Mouse (Mus musculus) skeletal muscle tissue, adult 2 months (tissue): ENCODE measurements around the gene Serpinb6a.

Experiments used
- DNase-seq: peaks from one replicate; pipeline ENCODE4 v3.0.0-alpha.2; 2012; ENCODE audit warnings: low read depth, low spot score

Serpinb6a gene

GRCm38 (mm10) chr13:34002058-34003006 is at the start of gene Serpinb6a, which contains the start of gene Ripk1:
Gene Serpinb6a, minus strand, starts transcription at chr13:34002794.
Gene Ripk1, plus strand, starts transcription at chr13:34002363.
- DNase-seq, result peak; percentile 74

GRCm38 (mm10) chr13:34051692-34052091 is 49.1 kb upstream of the Serpinb6a start:
- peak; percentile 21 for DNase-seq

GRCm38 (mm10) chr13:34050479-34050878 is 47.9 kb upstream of the Serpinb6a start:
- no peak for DNase-seq

- no peak for DNase-seq
These were observed 44.9 kb upstream of the Serpinb6a start for GRCm38 (mm10) chr13:34047526-34047925.

- peak; percentile 71 for DNase-seq
These were observed 43.9 kb upstream of the Serpinb6a start for GRCm38 (mm10) chr13:34046421-34047012.

GRCm38 (mm10) chr13:34045511-34046249 is 43.1 kb upstream of the Serpinb6a start:
- DNase-seq, result no peak

DNA sequence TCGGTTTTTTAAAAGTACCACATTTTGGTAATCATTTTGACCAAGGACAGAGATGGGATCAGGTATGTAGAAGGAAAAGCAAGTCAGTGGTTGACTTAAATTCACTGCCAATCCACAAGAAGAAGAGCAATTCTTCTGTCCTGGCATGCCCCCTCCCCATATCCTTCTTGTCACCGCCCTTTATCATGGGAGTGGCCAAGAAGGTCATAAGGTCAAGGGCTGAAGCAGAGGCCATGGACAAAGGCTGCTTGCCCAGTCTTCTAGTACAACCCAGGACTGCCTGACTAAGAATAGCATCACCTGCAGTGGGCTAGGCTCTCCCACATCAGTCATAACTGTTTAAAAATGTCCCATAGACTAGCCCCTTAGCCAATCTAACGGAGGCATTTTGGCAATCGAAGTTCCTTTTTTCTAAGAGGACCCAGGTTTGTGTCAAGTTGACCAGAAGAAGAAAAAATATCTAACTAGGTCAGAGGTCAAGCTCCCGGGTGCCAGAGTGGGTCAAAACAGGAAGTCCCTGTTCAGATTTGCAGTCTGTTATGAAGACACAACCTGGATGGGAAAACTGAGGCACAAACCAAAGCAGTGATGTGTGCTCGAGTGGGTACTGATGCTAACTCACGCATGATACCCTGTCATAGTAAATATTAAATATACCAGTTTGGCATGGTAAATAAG is 41.3 kb upstream of the Serpinb6a start:
- no peak for DNase-seq

DNA sequence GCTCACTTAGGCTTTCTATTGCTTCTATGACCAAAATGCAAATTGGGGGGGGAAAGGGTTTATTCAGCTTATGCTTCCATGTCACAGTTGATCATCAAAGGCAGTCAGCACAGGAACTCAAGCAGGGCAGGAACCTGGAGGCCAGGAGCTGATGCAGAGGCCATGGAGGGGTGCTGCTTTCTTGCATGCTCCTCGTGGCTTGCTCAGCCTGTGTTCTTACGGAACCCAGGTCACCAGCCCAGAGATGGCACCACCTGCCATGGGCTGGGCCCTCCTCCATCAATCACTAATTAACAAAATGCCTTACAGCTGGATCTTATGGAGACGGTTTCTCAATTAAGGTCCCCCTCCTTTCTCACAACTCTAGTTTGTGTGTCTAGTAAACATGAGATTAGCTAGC is 37.5 kb upstream of the Serpinb6a start:
- DNase-seq, result no peak

GRCm38 (mm10) chr13:34038901-34039341 is 36.3 kb upstream of the Serpinb6a start:
- DNase-seq, result no peak

GRCm38 (mm10) chr13:34038056-34038432 is 35.5 kb upstream of the Serpinb6a start:
- no peak for DNase-seq

DNA sequence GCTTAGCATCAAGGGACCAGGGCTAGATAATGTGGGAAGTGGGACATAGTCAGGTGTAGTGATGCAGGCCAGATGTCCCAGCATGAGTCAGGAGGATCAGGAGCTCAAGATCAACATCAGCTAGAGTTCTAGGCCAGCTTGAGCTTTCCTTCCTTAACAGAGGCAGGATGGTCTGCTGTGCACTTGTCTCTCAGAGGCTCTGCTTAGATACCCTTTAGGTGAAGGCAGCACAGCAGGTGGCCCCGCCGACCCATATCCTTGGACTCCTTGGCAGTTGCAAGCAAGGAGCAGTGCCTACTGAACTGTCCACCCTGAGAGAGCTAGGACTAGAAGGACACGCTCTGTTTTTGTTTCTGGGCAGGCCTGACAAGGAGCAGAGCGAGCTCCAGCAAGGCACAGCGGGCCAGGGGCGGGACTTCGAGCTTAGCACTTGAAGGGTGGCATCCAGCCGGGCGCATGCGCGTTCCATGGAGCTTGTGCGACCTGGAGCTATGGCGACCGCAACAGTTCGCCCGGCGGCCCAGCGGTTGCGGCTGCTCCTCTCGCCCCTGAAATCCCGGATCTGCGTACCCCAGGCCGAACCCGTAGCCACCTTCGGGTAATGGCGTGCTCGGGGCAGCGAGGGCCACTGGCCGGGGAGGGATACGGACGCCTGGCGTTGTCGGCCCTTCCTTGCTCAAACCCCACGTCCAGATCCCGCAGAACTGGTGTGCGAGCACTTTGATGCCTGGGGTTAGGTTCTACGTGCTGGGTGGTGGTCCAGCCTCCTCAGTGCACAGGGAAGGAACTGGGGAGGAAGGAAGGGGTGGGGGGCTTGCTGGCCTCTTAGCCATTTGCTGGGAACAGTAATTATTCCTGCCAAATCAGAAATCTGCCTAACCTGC is 34.8 kb upstream of the Serpinb6a start, which contains the start of gene Bphl:
TSS of gene Bphl (plus strand) at position 426 of the 884 bp plus-strand sequence.
- peak; percentile 94 for DNase-seq

DNA sequence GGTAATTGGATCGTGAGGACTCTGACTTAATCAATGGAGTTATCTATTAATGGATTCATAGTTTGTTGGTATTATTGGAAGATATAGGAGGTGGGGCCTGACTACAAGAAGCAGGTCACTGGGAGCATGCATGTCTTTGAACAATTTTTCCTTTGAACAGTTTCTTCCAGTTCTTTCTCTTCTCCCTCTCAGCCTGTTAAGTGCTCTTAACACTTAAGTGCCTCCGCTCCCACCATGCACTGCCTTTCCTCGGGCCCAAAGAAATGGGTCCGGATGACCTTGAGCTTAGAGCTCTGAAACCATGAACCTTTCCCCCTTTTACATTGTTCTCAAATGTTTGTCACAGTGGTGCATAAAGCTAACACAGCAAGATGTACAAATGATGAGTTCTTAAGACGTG is 34.1 kb upstream of the Serpinb6a start:
- no peak for DNase-seq

DNA sequence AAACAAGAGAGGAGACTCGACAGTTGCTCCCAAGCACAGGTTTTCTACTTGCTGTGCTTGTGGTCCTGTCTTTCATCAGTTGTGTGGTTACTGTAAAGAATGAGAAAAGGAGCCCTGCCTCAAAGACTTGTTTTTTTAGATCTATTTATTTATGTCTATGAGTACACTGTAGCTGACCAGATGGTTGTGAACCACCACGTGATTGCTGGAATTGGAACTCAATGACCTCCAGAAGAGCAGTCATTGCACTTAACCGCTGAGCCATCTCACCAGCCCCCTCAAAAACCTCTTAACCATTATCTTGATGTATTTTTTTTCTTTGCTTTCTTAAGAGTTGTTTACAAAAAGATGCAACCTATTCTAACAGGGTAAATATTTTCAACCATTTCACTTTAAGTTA is 32.8 kb upstream of the Serpinb6a start:
- no peak for DNase-seq

DNA sequence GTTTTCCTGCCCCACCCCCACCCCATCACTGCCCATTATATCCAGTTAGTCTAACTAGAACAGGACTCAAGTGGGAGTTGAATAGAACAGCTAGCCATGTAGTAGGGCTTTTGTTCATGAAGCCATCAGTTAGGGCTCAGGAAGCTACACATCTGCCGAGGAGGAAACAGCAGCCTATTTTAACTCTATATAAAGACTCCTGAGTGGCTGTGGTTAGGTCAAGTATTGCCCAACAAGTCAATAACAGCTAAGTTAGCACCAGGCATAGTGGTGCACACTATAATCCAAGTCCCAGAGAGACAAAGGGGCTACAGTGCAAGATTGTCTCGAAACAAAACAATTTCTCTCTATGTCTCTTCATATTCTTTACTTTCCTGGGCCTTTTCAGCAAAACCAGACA is 29.4 kb upstream of the Serpinb6a start:
- DNase-seq, result no peak

GRCm38 (mm10) chr13:34021998-34022397 is 19.4 kb upstream of the Serpinb6a start:
- DNase-seq, result no peak

- DNase-seq, result no peak
These were observed 15.9 kb upstream of the Serpinb6a start for GRCm38 (mm10) chr13:34018521-34018920.

DNA sequence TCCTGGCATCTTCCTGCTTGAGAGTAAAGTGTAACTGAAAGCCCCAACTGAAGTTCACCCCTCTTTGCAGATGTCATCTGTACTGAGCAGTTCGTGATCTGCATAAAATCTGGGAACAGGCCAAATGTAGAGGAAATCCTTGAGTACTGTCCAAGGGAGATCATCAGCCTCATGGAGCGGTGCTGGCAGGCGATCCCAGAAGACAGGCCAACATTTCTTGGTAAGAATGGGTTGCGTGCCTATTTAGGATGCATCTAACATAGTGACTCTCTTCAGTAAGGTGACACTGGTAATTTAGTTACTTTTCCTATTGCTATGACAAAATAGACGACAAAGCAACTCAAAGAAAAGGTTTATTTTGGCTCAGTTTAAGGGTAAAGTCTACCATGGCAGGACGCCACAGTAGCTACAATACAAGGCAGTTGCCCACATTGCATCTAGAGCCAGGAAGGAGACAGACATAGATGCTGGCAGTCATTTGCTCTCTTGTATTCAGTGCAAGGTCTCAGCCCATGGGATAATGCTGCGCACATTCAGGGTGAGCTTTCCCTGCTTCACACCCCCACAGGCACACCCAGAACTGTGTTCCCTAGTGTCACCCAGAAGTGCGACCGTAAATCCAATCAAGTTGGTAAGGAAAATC is 14.5 kb upstream of the Serpinb6a start:
- no peak for DNase-seq

- DNase-seq, result no peak
These were observed 4.6 kb upstream of the Serpinb6a start for GRCm38 (mm10) chr13:34007234-34007633.

DNA sequence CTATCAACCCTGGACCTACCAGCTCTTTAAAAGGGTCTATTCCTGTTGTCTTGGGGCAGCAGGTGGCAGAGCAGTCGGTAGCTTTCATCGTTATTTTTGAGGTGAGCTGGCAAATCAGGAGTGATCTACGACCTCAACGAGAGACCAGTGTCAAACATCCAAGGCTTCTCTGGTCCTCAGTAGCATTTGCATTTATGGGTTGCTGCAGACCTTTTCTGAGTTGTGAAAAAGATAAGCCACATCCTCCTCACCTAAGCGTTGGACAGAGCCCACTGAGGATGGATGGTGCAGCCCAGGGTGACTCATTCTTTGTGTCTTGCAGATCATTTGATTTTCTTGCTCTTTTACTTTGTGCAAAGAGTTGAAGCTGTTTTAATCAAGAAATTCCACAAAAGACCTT is 464 bp upstream of the Serpinb6a start:
- DNase-seq, result no peak

GRCm38 (mm10) chr13:33995197-33995596 is 7.4 kb downstream of the Serpinb6a start:
- DNase-seq, result peak; percentile 71
